ENCODE assay signal across 9 mouse cellular contexts in genomic region chr14:54754602-54755018, GRCm38 (mm10). TPM values are rescaled to one million over a fixed set of nuclear protein-coding genes. Genes with fewer than 3 reads are reported as not detected.
DNase-seq lines count a peak whose midpoint lies in the region; ATAC-seq and TF ChIP-seq lines count a peak whose summit lies in the region.
"Had no signal": no experiment of that assay in that cellular context is flagged by ENCODE, and none has a peak within 500 bp of the region (broad histone marks: within the 10 kb centered on the region; RNA-seq: fewer than 3 reads in every experiment).

No protein-coding gene starts in this region.

- no peaks in the 10 kb centered on the region for H3K9me3 ChIP-seq in midbrain, embryonic 13.5 days

- ATAC-seq in midbrain, embryonic 13.5 days: peak; percentile 58

- peak overlapping the region; percentile 70 for H3K27ac ChIP-seq in left cerebral cortex, adult 2 months
- H3K27ac ChIP-seq in midbrain, embryonic 13.5 days: no peak overlapping the region

- H3K4me2 ChIP-seq in midbrain, embryonic 13.5 days (replicated peaks): 0 out of 2 replicates have a peak overlapping the region, but pooled peaks have one; percentile 9

- H3K27me3 ChIP-seq in midbrain, embryonic 13.5 days: no peaks in the 10 kb centered on the region

- no peak overlapping the region for H3K4me3 ChIP-seq in left cerebral cortex, adult 2 months
- H3K4me3 ChIP-seq in midbrain, embryonic 13.5 days (replicated peaks): no peak overlapping the region

- TF ChIP-seq CTCF in left cerebral cortex, adult 2 months (IDR thresholded peaks at IDR 0.05): no peak
- no peak for TF ChIP-seq CTCF in brain, embryonic 14.5 days (IDR thresholded peaks at IDR 0.05; ENCODE audit: borderline replicate concordance, extremely low read depth, insufficient read depth, insufficient read length)

- 27% methylated on average over 6 of the region's 6 CpGs for WGBS in midbrain, embryonic 13.5 days

- intact Hi-C loops in left cerebral cortex, adult 2 months (cut with DNase I): no loop called here
- intact Hi-C loops in heart, postnatal 25 days (cut with DNase I): no loop called here

- no peak overlapping the region for H3K9ac ChIP-seq in midbrain, embryonic 13.5 days (replicated peaks)

- no peak for DNase-seq in left cerebral cortex, adult 2 months (ENCODE audit: extremely low spot score in 1 of 2, low spot score in 2 of 2)
- DNase-seq in left cerebral cortex, adult 18-20 months (ENCODE audit: low spot score in 2 of 2): no peak
- peak; percentile 78 for DNase-seq in brain, embryonic 14.5 days (ENCODE audit: low read depth)
- DNase-seq in heart, postnatal 25 days (ENCODE audit: low spot score): peak; percentile 44
- peak; percentile 63 to 76 for DNase-seq in kidney, postnatal 4 days
- DNase-seq in urinary bladder, adult 2 months (ENCODE audit: low spot score): peak; percentile 29
- DNase-seq in right cerebral cortex, postnatal 14 days: no peak

- no peak for TF ChIP-seq POLR2A in brain, embryonic 14.5 days (IDR thresholded peaks at IDR 0.05; ENCODE audit: borderline replicate concordance, extremely low read depth, insufficient read depth, insufficient read length, poor library complexity, severe bottlenecking)

- 0 out of 2 replicates have a peak, but pooled peaks cover 3% of the 10 kb centered on the region for H3K36me3 ChIP-seq in midbrain, embryonic 13.5 days

- H3K4me1 ChIP-seq in midbrain, embryonic 13.5 days (replicated peaks): peaks cover 21% of the 10 kb centered on the region

RNA-seq across cellular contexts. Expression of gene Slc7a8, which starts 27.1 kb away (rescaled TPM):
- 10 to 100 TPM; 54.3 to 58.6 TPM for total RNA-seq in left cerebral cortex, adult 2 months (2021)
- 10 to 100 TPM; 48.7 to 52.5 TPM for total RNA-seq in left cerebral cortex, adult 18-20 months (2021)
- 8.9 and 14.6 TPM in 2 replicates for polyA plus RNA-seq in brain, embryonic 14.5 days (2012; rRNA removed)
- 1 to 10 TPM; 2.4 to 2.8 TPM for total RNA-seq in heart, postnatal 25 days (2021)
- polyA plus RNA-seq in midbrain, embryonic 13.5 days (2015; fragmentation: Nextera tagmentation; extraction: Ambion mirVana): 4.6 and 4.9 TPM in 2 replicates
- 20.0 and 27.4 TPM in 2 replicates for polyA plus RNA-seq in urinary bladder, adult 2 months (2012; rRNA removed)

RNA-seq across cellular contexts. Expression of gene Cebpe, which starts 42.6 kb away (rescaled TPM):
- total RNA-seq in left cerebral cortex, adult 2 months (2021): not detected
- not detected for total RNA-seq in left cerebral cortex, adult 18-20 months (2021)
- 0.09 and 0.27 TPM in 2 replicates for polyA plus RNA-seq in brain, embryonic 14.5 days (2012; rRNA removed)
- not detected for total RNA-seq in heart, postnatal 25 days (2021)
- not detected in 2 replicates for polyA plus RNA-seq in midbrain, embryonic 13.5 days (2015; fragmentation: Nextera tagmentation; extraction: Ambion mirVana)
- polyA plus RNA-seq in urinary bladder, adult 2 months (2012; rRNA removed): 0.40 and 0.47 TPM in 2 replicates
- total RNA-seq: layer of hippocampus, postnatal 14 days had no signal

RNA-seq across cellular contexts. Expression of gene Gm29776, which starts 56.0 kb away (rescaled TPM):
- not detected for total RNA-seq in left cerebral cortex, adult 2 months (2021)
- total RNA-seq in left cerebral cortex, adult 18-20 months (2021): not detected
- 0.05 and 0.14 TPM in 2 replicates for polyA plus RNA-seq in brain, embryonic 14.5 days (2012; rRNA removed)
- total RNA-seq in heart, postnatal 25 days (2021): not detected
- 0.27 and 0.32 TPM in 2 replicates for polyA plus RNA-seq in midbrain, embryonic 13.5 days (2015; fragmentation: Nextera tagmentation; extraction: Ambion mirVana)
- polyA plus RNA-seq in urinary bladder, adult 2 months (2012; rRNA removed): 0.06 and 0.14 TPM in 2 replicates

RNA-seq across cellular contexts. Expression of gene Rnf212b, which starts 59.3 kb away (rescaled TPM):
- total RNA-seq in left cerebral cortex, adult 2 months (2021): not detected
- total RNA-seq in left cerebral cortex, adult 18-20 months (2021): not detected
- polyA plus RNA-seq in brain, embryonic 14.5 days (2012; rRNA removed): 0.06 TPM in 1 of 2 replicates, not detected in the other
- total RNA-seq in heart, postnatal 25 days (2021): not detected
- not detected in 2 replicates for polyA plus RNA-seq in midbrain, embryonic 13.5 days (2015; fragmentation: Nextera tagmentation; extraction: Ambion mirVana)
- 0.06 and 0.08 TPM in 2 replicates for polyA plus RNA-seq in urinary bladder, adult 2 months (2012; rRNA removed)
- total RNA-seq: layer of hippocampus, postnatal 14 days had no signal

Comparison
In these comparisons a context has a peak if more than half of its experiments do, and no peak if none do; other contexts are left out.
1. DNase-seq: peak in brain, embryonic 14.5 days (single experiment), heart, postnatal 25 days (single experiment), kidney, postnatal 4 days (2 of 2) and urinary bladder, adult 2 months (single experiment); none in left cerebral cortex, adult 2 months (0 of 2), left cerebral cortex, adult 18-20 months (0 of 2) and right cerebral cortex, postnatal 14 days (single experiment).
2. RNA of gene Slc7a8, which starts 27.1 kb away (total RNA-seq): 54.3 to 58.6 TPM in left cerebral cortex, adult 2 months and 48.7 to 52.5 TPM in left cerebral cortex, adult 18-20 months; 2.4 to 2.8 TPM in heart, postnatal 25 days; every median in the first group is over 10 times any median in the second.